Mouse (Mus musculus) hindbrain, embryonic 12.5 days (tissue): ENCODE measurements at regions not wholly inside any gene's neighbourhood (a gene's known extent, or its start where the extent isn't known, plus 50 kb on each side); places are given as distances from the start of the nearest gene placed in this dataset.

Experiments used
- ATAC-seq: fragments of 200-750 bp; cut with Nextera tagmentation; 2 replicates; pipeline ENCODE4 v1.8.0; 2017; ENCODE audit warnings: moderate TSS enrichment; ENCODE audit not compliant: low FRiP score
- H3K27ac ChIP-seq: fragments of 300-500 bp; sonication (generic); 2 replicates; pipeline ENCODE4 v1.5.1; 2016; ENCODE audit warnings: mild to moderate bottlenecking
- H3K27me3 ChIP-seq: fragments of 300-500 bp; sonication (generic); 2 replicates; pipeline ENCODE4 v1.6.1; 2016; ENCODE audit warnings: mild to moderate bottlenecking
- H3K36me3 ChIP-seq: fragments of 300-500 bp; sonication (generic); 2 replicates; pipeline ENCODE4 v1.6.1; 2016; ENCODE audit warnings: mild to moderate bottlenecking
- H3K4me1 ChIP-seq: fragments of 300-500 bp; sonication (generic); 2 replicates; pipeline ENCODE4 v1.6.1; 2016
- H3K4me2 ChIP-seq: fragments of 300-500 bp; sonication (generic); replicated peaks from 2 replicates; pipeline ENCODE4 v1.6.1; 2016; ENCODE audit warnings: mild to moderate bottlenecking
- H3K4me3 ChIP-seq: fragments of 300-500 bp; sonication (generic); 2 replicates; pipeline ENCODE4 v1.5.1; 2016; ENCODE audit warnings: mild to moderate bottlenecking
- H3K9ac ChIP-seq: fragments of 300-500 bp; sonication (generic); 2 replicates; pipeline ENCODE4 v1.6.1; 2016; ENCODE audit warnings: mild to moderate bottlenecking, moderate library complexity
- H3K9me3 ChIP-seq: fragments of 300-500 bp; sonication (generic); replicated peaks from 2 replicates; pipeline ENCODE4 v1.6.1; 2016; ENCODE audit warnings: mild to moderate bottlenecking
- WGBS: fragments of 180-500 bp; shearing (Covaris S2); methylation state at CpG from one replicate; pipeline ENCODE4 v1.1.7; 2016; 5-methylcytosine and 5-hydroxymethylcytosine counted together

DNA sequence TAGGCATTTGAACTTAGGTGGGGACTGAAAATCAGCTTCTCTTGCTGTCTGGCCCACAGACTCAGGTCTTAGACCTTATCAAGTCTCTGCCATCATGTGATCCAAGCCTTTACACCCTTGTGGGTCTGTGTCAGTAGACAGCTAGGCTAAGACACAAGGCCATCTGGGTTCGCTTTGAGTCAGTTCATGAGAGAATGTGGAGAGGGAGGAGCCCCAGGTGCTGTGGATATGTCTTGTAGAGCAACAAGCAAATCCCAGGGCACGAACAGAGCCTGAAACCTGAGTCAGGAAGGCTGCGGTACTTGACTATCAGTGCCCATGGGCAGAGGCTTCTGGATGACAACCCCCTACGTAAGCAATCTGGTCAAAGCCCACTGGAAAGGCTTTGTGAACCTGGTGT lies 55.6 kb upstream of the S1pr3 start:
- Histone ChIP-seq H3K9ac (no peak overlapping the region), H3K27me3 (no peaks in the 10 kb centered on the region), H3K4me3 (no peak overlapping the region), H3K36me3 (no peaks in the 10 kb centered on the region), H3K4me1 (peaks cover 5% of the 10 kb centered on the region; the same call in 1 of the 2 replicates), H3K27ac (no peak overlapping the region), H3K9me3 (no peaks in the 10 kb centered on the region), H3K4me2 (no peak overlapping the region)
- WGBS: 72% methylated on average over 4 of the region's 4 CpGs
- ATAC-seq: no peak

DNA sequence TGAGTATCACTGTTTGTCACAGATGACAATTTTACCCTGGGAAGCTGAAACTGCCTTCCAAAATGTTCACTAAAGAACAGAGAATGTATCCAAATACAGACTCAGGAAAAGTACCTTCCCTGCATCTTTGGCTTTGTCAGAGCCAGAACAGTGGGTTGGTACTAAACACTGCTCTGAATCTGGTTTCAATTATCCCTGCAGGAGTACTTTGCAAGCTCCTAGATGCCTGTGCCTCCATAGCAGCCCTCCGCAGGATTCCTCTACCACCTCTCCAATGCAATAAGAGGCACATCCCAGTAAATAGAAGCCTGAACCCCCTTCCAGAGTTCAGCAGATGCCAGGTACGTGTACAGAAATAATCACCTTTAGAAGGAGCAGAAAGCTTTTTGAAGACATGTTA lies 52.9 kb upstream of the S1pr3 start:
- peaks cover 3% of the 10 kb centered on the region; the same call in 1 of the 2 replicates for H3K4me1 ChIP-seq
- H3K4me3 ChIP-seq: no peak overlapping the region
- H3K9me3 ChIP-seq: no peaks in the 10 kb centered on the region
- H3K36me3 ChIP-seq: no peaks in the 10 kb centered on the region
- no peak for ATAC-seq
- no peak overlapping the region for H3K27ac ChIP-seq
- no peak overlapping the region for H3K4me2 ChIP-seq
- no peaks in the 10 kb centered on the region for H3K27me3 ChIP-seq
- WGBS: 70% methylated on average over 2 of the region's 2 CpGs
- H3K9ac ChIP-seq: no peak overlapping the region
